Mouse (Mus musculus) cerebellum, adult 2 months (tissue): ENCODE measurements at regions not wholly inside any gene's neighbourhood (a gene's known extent, or its start where the extent isn't known, plus 50 kb on each side); places are given as distances from the start of the nearest gene placed in this dataset.

Source experiments
- CTCF ChIP-seq: fragments of 200-500 bp; IDR thresholded peaks from 2 replicates; pipeline ENCODE4 v1.5.1; 2011; ENCODE audit warnings: low read depth, mild to moderate bottlenecking, control low read depth, low read length, moderate library complexity, borderline replicate concordance; ENCODE audit not compliant: insufficient read depth
- POLR2A ChIP-seq: fragments of 200-500 bp; IDR thresholded peaks from 2 replicates; pipeline ENCODE4 v1.6.1; 2011; ENCODE audit warnings: low read length, control low read depth, borderline replicate concordance; ENCODE audit not compliant: insufficient read depth

DNA sequence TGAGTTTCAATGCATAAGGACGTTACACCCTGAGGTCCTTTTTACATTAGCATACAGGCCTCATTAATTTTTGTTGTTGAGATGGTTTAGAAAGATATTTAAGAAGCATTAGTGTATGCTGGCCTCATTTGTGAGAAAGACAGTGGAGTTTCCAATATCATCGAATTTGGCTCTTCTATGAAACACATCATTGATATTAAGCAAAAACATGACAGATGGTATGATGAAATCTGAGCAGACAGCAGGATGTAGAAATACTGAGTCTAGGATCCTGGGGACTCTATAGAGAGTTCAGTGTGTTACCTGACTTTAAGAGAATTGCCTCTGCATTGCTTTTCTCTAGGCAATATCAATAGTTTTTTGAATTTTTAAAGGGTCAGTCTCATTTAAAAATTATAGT is 1312.8 kb upstream of the Gje1 start:
- TF ChIP-seq POLR2A (no peak), CTCF (no peak)
